Mouse (Mus musculus): Measurements from ENCODE around the gene Fam110a.

DNA sequence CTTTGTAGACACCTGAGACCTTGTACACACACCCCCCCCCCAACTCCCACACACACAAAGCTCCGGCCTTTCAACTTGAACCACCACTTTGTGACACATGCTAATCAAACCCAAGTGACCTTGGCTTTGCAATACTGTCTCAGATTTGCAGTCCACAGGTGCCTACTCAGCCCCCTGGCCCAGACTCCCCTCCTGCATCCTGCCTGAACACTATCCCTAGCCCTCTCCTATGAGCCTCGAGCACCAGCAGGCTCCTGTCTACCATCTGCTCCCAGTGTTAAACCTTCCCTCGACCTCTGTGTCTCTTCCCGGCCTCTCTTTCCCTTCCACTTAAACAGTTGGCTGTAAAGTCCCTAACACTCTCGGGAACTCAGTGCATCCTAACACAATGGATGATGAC lies 11.4 kb upstream of the Fam110a start:
- no peak for TF ChIP-seq CTCF (IDR thresholded peaks at IDR 0.05; ENCODE audit: borderline replicate concordance, insufficient read depth, low read length)
- TF ChIP-seq POLR2A (IDR thresholded peaks at IDR 0.05; ENCODE audit: low read depth, low read length), result no peak

All from embryonic fibroblast, embryonic 13.5 days (primary cell).